Mouse (Mus musculus) gastrocnemius, postnatal 4 days (tissue): ENCODE results near the gene Gprc5b. TPM values are rescaled to one million over a fixed set of nuclear protein-coding genes. Genes with fewer than 3 reads are reported as not detected.

Source experiments
- DNase-seq, 2 experiments: peaks; one replicate each; pipeline ENCODE4 v3.0.0; 2021 to 2022; ENCODE audit warnings: low spot score in 2 of 2, mixed read lengths in 2 of 2
- long read RNA-seq, 2 experiments: library from polyadenylated mRNA; stranded (forward); transcript quantifications; one replicate each; pipeline ENCODE4 v2.0.0; 2021
- total RNA-seq, 2 experiments: library from RNA; stranded (reverse); gene quantifications; 2 replicates each; pipeline ENCODE4 v1.2.3; 2021

Gene Gprc5b
- 10 to 100 TPM; 47.2 to 48.9 TPM for total RNA-seq
- long read RNA-seq, experiment 1, full-length matches to known transcripts: 28 of 61 reads
- long read RNA-seq, experiment 1, partial matches to known transcripts: 4 of 61 reads
- long read RNA-seq, experiment 1, other reads (novel, unspliced or antisense): 29 of 61 reads
- long read RNA-seq, experiment 2, full-length matches to known transcripts: 48 of 77 reads
- long read RNA-seq, experiment 2, partial matches to known transcripts: 1 of 77 reads
- long read RNA-seq, experiment 2, other reads (novel, unspliced or antisense): 28 of 77 reads

DNA sequence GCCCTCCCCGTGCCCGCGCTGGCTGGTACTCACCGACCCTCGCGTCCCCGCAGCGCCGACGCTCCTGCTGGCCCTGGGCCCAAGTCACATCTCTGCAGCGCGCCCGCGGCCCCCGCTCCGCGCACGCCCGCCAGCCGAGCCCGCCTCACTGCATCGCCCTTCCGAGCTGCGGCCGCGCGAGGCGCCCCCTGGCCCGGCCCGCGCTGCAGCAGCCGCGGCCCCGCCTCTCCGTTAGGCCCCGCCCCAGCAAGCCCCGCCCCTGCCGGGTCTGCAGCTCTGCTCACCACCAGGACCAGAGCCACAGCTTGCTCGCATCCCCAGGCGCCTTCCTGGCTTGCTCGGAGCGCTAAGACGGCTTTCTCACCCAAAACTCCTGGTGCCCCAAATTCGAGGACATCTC, at the start of gene Gprc5b:
Gene Gprc5b, minus strand, starts transcription at position 205 of the 400 bp plus-strand sequence.
- peak; percentile 90 to 93 for DNase-seq

GRCm38 (mm10) chr7:119041502-119041901, 46.5 kb upstream of the Gprc5b start:
- DNase-seq: no peak

DNA sequence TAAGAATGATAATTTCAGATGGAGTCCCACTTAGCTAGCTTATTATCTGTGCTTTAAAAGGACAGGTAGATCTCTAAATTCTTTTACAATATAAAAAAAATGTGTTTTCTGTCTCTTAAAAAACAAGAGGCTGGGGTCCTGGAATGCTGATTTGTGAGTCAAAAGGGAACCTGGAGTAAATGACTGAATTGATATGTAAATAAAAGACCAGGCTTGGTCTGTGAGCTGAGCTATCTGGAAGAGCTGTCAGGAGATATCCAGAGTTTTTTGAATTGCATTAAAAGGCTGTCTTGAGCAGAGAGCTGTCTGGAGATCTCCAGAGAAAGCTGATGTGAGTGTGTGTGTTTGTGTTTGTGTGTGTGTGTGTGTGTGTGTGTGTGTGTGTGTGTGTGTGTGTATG, 42.6 kb upstream of the Gprc5b start:
- DNase-seq: no peak

DNA sequence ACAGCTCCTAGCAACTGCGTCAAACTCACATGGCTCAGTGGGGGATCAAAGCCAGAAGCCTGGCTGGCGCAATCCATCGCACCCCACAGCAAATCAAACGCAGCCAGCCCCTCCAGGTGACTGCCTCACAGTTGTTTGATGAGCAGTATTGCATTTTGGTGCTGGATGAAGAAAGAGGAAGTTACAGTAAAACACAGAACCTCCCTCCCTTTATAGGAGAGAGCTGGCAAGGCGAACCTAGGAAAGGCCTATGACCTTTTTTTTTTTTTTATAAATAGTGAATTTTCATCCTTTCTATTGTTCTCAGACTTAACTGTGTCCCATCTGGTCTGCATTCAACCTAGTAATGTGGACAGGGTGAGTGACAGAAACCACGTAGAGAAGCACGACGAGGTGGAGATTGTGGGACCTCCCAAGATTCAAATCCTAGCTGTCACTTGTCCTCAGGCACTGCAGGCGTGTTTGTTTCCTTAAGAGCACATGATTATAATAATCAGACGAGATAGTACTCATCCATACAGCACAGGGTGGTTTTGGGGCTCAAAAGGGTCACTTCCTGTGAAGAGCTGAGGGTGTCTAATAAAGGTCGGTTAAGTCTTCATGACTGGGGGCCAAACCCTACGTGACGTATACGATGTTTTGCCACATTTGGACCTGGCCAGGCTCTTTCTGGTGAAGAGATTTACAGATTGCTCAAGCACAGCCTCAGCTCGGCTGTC, 39.4 kb upstream of the Gprc5b start:
- DNase-seq: no peak

- peak in 1 of 2 experiments; percentile 39 for DNase-seq
Measured at GRCm38 (mm10) chr7:119023394-119023921, 28.4 kb upstream of the Gprc5b start.

DNA sequence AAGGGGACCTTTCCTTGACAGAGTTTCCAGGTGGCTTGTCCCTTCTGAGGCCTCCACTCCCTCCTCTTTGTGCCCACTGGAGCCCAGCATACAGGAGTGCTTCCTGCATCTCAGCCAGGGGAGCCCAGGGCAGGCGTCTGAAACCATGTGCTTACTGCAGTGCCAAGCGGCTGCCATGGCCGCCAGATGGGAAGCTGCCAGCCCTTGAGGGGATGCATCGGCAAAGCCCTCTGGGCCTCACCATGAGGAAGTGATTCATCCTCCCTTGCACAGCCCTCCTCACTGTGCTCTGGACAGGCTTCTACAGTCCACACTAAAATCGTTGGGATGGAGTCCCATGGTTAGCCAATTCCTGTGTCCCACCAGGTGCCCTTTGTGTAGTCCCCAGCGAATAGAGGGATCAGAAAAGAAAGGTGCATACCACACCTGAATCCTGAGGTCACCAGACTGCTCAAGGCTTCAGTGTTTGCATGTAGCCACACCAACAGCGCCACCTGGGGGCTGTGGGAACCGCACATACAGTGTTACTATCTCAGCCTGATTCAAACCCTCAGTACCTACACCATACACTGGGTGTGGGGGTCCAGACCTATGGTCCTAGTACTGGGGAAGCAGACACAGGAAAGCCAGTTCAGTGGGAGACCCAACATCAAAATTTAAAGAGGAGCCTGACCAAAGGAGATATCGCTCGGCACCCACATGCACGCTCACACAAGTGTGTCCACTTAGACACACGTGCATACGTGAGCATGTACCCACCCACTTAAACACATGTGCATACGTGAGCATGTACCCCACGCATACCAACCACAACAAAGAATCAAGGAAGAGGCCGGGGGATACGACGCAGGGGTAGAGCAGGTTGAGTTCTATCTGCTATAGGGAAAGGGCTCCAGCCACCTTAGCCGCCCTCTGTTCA, 27.5 kb upstream of the Gprc5b start:
- DNase-seq: no peak

GRCm38 (mm10) chr7:119019537-119019936, 24.5 kb upstream of the Gprc5b start:
- peak in 1 of 2 experiments; percentile 48 for DNase-seq

- DNase-seq: no peak
Measured at GRCm38 (mm10) chr7:119015736-119016135, 20.7 kb upstream of the Gprc5b start.

DNA sequence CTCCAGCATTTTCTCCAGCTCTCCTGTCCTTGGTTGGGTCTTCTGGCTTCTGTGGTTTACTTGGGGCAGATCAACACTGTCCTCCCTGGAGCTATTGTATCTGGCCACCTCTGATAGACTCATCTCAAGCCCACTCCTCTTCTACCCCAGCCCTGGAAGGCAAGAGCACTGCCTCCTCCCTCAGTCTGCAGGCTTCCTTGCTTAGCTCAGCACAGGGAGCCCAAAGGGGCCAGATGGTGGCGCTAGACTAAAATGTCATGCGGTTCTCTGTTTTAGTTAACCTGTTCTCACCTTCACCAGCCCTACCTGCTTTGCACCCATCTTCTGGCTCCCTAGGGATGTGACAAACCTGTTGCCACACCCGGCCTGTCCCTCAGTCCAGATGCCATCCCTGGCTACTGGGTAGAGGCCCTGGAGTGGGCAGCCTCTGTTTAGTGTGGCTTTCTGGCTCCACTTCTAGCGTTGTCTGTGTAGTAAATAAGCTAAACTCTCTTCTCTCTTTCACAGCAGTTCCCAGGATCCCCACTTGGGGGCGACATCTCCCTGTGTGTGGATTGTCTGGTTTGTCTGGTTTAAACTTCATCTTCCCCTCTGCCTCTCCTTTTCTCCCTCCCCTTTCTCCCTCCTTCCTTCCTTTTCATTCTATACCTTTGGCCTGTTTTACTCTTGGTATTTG, 16.0 kb upstream of the Gprc5b start:
- peak in 1 of 2 experiments; percentile 60 for DNase-seq

GRCm38 (mm10) chr7:119002501-119002900, 7.5 kb upstream of the Gprc5b start:
- no peak for DNase-seq

DNA sequence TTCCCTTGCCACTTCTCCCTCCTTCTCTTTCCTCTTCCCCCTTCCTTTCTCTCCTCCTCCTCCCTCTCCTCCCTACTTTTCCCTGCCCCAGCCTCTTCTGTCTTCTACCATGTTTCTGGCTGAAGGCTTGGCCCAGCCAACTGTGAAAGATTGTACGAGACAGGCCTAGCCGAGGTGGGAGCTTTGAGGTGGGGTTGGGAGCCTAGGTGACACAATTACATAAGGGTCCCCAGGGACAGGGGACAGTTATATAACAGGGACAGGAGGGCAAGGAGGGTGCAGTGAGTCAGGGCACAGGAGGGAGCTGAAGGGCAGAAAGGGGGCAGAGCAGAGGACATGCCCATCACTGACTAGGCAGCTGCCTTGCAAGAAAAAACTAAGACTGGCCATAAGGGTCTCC, 7.0 kb upstream of the Gprc5b start:
- no peak for DNase-seq

- DNase-seq: no peak
Measured at GRCm38 (mm10) chr7:118999857-119000256, 4.8 kb upstream of the Gprc5b start.

DNA sequence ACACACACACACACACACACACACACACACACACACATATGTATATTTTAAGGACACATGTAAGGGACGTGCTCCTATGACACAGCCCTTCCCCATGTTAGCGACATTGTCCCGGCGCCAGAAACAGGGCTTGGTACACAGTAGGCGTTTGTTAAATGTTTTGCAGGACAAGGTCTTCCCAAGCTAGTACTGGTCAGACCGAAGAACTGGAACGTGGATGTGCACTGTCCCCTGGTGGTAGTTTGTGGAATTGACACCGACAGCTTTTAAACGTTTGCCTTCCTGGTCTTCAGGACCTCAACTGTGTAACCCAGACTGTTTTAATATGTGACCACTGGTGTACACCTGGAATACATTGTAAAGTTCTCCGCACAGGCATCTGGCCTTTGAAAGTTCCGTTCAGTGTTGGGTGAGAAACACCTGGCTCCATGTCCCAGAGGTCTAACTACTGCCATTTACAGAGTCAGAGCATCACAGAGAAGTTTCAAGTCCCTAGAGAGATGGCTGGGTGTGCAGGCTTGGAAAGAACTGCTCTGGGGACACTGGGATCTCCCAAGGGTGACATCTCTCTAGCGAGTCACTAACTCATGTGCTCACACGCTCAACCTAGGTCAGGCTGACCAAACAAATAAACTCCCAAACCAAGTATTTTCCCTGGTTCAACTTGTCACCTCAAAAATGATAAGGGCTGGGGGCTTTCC, 1.3 kb upstream of the Gprc5b start:
- peak; percentile 55 to 76 for DNase-seq

DNA sequence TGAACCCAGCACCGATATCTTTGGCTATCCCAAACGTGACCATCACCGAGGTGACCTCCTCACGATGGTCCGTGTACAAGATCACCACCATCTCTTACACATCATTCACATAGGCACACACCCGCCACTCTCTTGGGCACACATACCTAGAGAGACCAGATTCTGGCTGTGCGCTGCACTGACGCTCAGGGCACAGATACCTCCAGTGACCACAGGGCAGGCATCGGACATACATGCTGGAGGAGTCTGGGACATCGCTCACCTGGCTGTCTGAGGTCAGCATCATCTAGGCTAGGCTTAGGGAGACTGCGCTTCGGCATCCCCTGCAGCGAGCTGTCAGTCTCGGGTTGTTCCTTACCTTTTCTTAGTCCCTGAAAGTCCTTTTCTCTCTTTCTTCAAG, 660 bp upstream of the Gprc5b start:
- DNase-seq: no peak

GRCm38 (mm10) chr7:118994231-118994842, 674 bp downstream of the Gprc5b start:
- peak in 1 of 2 experiments; percentile 37 for DNase-seq

DNA sequence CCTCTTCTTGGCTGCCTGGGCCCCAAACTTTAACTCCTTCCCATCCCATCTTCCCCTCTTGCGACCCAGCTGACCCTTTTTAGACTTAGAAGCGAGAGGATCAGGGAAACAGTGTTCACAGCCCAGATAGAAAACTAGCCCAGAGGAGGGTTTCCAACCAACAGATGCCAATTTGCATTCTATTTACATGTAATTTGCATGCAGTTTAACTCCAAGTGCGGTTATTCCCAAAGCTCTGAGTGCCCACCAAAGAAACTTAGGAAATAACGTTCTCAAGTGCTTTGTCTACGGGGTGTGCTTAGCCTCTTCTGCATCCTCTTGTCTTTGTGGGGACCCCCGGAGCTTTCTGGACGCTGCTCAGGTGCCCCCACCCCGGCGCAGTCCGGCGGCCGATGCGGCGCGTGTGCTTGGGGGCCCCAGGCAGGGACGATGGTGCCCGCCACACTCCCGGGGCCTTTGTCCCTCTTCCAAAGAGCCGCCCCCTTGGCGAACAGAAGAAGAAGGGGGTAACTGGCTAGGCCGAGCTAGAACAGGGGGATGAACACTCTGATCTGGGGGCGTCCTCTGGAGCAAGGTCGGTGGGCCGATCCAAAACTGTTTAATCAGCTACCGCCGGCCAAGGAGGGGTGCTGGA, 1.3 kb downstream of the Gprc5b start:
- DNase-seq: peak in 1 of 2 experiments; percentile 24

GRCm38 (mm10) chr7:118992623-118993405, 2.2 kb downstream of the Gprc5b start:
- DNase-seq: no peak

GRCm38 (mm10) chr7:118992080-118992560, 2.9 kb downstream of the Gprc5b start:
- no peak for DNase-seq
